Mouse (Mus musculus) neutrophil, adult 59 days (primary cell): Measurements from ENCODE around the gene Sdhb. TPM values are rescaled to one million over a fixed set of nuclear protein-coding genes. Genes with fewer than 3 reads are reported as not detected.

Experiments used
- total RNA-seq, 2 experiments: library from RNA; stranded (reverse); gene quantifications; 1 replicate in 1 of 2; 2 replicates in 1 of 2; pipeline ENCODE4 v1.2.4; 2023

Sdhb gene
- 10 to 100 TPM; 74.0 to 91.4 TPM for total RNA-seq

DNA sequence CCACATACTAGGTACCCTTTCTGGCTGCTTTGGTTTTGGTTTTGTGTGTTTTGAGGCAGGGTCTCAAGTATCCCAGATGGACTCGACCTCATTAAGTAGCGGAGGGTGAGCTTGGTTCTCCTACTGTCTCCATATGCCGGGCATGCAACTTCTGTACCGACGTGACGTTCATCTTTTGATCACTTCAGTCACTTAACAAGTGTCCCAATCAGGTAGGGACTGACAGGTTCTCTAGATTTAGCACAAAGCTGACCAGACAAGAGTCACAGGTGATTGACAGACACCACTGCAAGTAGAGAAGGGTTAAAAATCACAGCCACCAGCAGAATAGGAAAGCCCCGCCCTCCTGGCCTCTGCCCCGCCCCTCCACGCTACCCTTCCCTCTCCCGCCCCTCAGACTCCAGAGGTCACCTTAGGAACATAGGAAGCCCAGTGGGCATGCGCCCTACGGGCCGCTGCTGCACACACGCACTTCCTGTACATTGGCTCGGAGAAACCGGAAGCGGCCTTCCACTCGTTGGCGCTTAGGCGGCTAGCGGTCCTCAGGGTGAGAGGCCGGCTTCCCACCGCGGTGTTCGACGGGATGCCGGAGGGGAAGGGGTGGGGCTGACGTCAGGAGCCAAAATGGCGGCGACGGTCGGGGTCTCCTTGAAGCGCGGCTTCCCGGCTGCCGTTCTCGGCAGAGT, at the start of gene Sdhb:
Sdhb (plus strand) TSS at position 423 of the 686 bp plus-strand sequence.

DNA sequence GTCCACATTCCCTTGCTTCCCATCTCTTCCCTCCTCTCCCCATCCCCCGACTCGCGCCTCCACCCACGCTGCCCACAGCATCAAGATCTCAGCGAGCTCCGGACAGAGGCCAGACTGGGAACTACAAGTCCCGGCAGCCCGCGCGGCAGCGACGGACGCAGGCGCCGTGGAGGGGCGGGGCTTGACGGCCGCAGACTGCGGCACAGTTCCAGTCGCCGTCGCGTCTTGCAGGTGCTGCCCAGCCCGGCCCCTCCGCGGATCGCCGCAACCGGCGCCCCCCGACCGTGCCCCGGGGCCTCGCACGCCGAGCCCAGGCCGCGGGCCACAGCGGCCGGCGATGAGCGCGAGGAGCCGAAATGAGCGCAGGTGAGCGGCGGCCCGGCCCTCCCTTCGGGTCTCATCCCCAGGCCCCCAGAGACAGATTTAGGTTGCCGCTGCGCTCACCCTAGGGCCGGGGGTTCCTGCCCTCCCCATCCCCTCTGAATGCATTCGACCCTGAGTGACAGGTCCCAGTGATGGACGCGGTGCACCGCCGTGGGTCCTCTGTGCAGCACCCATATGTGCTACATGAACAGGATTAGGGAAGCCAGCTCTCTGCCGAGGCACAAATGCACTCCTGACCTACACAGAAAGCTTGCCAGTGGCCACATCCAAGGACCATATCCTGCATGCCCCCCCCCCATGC, 25.9 kb downstream of the Sdhb start, which contains the start of gene Atp13a2:
Atp13a2 (plus strand) TSS at position 163 of the 685 bp plus-strand sequence.

DNA sequence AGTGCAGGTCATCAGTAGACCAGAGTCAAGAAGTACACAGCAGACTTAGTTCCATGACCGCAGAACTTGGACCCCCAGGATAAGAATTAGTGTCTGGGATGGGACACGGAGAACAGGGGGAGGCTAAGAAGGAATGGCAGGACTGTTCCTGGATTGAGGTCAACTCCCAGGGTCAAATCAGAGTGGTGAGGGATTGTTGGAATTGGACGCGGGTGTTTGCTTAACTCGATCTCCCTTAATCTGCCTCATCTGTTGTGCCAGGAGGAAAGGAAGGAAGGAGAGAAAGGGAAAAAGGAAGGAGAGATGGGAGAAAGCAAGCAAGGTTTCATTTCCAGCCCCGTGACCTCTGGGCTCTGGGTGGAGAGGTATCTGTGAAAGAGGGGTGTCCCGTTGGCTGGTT, 49.1 kb downstream of the Sdhb start, which contains the start of gene Mfap2:
Mfap2 (plus strand) TSS at position 301 of the 400 bp plus-strand sequence.

Other genes starting within 250 kb of the Sdhb start
- under 1 TPM in 1 of 2 experiments, not detected in 1; 0.20 TPM for gene Padi6, start 218.6 kb upstream of the Sdhb start, total RNA-seq
- 100 to 1,000 TPM; 443 to 544 TPM for gene Padi4, start 187.0 kb upstream of the Sdhb start, total RNA-seq
- under 1 TPM; 0.24 to 0.60 TPM for gene Padi3, start 150.6 kb upstream of the Sdhb start, total RNA-seq
- gene Padi1, start 115.4 kb upstream of the Sdhb start, total RNA-seq: not detected
- 10 to 100 TPM; 33.8 to 42.6 TPM for gene Padi2, start 54.9 kb upstream of the Sdhb start, total RNA-seq
- gene Atp13a2, start 25.7 kb downstream of the Sdhb start, total RNA-seq: 10 to 100 TPM; 38.1 to 53.5 TPM
- gene Mfap2, start 49.2 kb downstream of the Sdhb start, total RNA-seq: not detected
- gene Crocc, start 99.3 kb downstream of the Sdhb start, total RNA-seq: 10 to 100 TPM in 1 of 2 experiments, 1 to 10 TPM in 1; 8.9 to 10.2 TPM
- gene Necap2, start 117.2 kb downstream of the Sdhb start, total RNA-seq: 10 to 100 TPM; 78.5 to 93.0 TPM
- not detected for gene Spata21, start 127.1 kb downstream of the Sdhb start, total RNA-seq
- gene Szrd1, start 178.6 kb downstream of the Sdhb start, total RNA-seq: 10 to 100 TPM; 87.8 to 88.9 TPM
- 10 to 100 TPM; 22.2 to 28.3 TPM for gene Fbxo42, start 186.7 kb downstream of the Sdhb start, total RNA-seq